Mouse (Mus musculus) layer of hippocampus, postnatal 10 days (tissue): ENCODE results near the gene Dpagt1. TPM values are rescaled to one million over a fixed set of nuclear protein-coding genes. Genes with fewer than 3 reads are reported as not detected.

Source experiments
- DNase-seq, 2 experiments: peaks; one replicate each; pipeline ENCODE4 v3.0.0; 2021; ENCODE audit warnings: low spot score in 2 of 2
- microRNA-seq, 2 experiments: library from miRNA; unstranded; fragments of <30 nt; microRNA quantifications; one replicate each; pipeline ENCODE4 v1.2.0; 2021
- total RNA-seq, 2 experiments: library from RNA; stranded (reverse); gene quantifications; 2 replicates each; pipeline ENCODE4 v1.2.3; 2021

The Dpagt1 gene
- total RNA-seq, 2 experiments from 2014 or later: 16.5 to 18.5 TPM

DNA sequence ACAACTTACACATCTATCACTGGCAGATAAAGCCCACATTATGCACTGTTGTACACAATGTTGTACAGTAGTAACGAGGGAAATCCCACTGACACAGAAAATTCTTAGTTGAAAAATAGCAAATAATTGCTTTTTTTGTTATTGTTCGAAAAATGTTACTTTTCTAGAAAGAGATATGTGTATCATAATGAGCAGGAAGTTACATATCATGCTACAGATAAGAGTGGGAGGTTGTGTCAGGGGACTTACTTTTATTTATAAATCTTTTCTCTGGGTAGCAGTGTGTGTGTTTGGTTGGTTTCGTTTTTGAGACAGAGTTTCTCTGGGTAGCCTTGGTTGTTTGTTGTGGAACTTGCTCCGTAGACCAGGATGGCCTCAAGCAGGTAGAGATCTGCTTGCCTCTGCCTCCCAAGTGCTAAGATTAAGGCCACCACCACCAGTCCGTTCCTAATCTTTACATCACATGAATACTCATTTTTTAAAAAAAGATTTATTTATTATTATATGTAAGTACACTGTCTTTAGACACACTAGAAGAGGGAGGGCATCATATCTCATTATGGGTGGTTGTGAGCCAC, 52.4 kb downstream of the Dpagt1 start:
- no peak for DNase-seq

DNA sequence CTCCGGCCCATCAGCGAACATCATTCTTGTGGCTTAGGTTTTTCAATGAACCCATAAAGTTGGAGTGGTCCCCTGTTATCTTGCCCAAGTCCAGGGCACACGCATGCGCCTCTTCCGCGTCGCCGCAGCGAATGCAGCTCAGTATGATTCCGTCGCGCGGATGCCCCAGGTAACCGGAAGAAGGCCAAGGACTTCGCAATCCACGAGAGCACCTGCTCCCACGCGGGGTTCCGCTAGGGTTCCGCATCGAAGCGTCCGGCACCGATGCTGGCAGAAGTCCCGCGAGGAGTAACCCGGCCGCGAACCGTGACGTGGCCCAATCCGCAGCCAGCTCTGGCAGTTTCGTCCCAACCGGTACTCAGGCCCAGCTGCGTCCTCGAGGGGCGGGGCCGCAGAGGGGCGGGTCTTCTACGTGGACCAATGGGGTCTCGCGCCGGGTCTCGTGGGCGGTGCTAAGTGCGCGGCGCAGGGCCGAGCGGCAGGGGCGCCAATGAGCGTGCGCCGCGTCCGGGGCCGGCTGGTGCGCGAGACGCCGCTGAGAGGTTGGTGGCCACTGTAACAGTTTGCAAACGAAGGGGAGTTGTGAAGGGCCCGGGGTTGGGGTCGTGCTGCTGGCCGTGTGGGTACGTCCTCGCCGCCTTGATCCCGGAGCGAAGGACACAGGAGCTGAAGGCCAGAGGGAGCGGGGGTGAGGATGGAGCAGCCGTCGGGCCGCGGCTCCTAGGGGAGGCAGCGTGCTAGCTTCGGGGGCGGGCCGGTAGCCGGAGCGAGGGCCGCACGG, 53.4 kb downstream of the Dpagt1 start, which contains the start of gene Hyou1:
Hyou1 (plus strand) TSS at position 437 of the 781 bp plus-strand sequence.
- DNase-seq: peak; percentile 99

DNA sequence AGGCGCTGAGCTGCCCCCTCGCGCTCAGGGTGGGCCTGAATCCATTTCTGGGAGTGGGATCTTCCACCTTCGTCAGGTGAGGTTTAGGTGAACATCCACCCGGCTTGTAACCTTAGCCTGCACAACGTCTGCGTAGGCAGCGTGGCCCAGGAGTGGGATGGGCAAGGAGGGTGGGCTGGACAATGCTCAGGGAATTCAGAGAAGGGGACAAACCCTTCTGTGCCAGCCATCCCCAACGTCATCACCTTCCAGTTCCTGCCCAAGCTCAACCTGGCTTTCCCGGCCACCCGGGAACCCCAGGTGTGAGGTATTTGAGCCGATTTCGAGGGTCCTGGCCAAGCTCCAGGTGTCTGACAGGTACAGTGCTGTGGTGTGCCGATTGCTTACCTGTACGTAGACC, 54.0 kb downstream of the Dpagt1 start:
- DNase-seq: no peak

Small RNA genes within 50 kb of the gene (microRNA-seq; reads per million reads assigned to microRNA genes)
- 0 reads per million in 2 experiments for gene Gm44335

Other genes starting within 250 kb of the Dpagt1 start
- 1 to 10 TPM in 1 of 2 experiments, not detected in 1; 2.4 TPM for gene Mfrp, start 224.3 kb upstream of the Dpagt1 start, total RNA-seq
- gene C1qtnf5, start 218.8 kb upstream of the Dpagt1 start, total RNA-seq: 10 to 100 TPM; 16.0 to 17.6 TPM
- under 1 TPM in 1 of 2 experiments, not detected in 1; 0.43 TPM for gene Gm49380, start 212.5 kb upstream of the Dpagt1 start, total RNA-seq
- 10 to 100 TPM; 30.5 to 30.6 TPM for gene Rnf26, start 212.5 kb upstream of the Dpagt1 start, total RNA-seq
- gene Mcam, start 191.6 kb upstream of the Dpagt1 start, total RNA-seq: 10 to 100 TPM; 18.8 to 21.8 TPM
- gene Cbl, start 92.0 kb upstream of the Dpagt1 start, total RNA-seq: 10 to 100 TPM; 55.1 to 58.4 TPM
- 1 to 10 TPM; 7.2 to 9.2 TPM for gene Ccdc153, start 85.3 kb upstream of the Dpagt1 start, total RNA-seq
- 1 to 10 TPM in 1 of 2 experiments, under 1 TPM in 1; 0.98 to 1.0 TPM for gene Pdzd3, start 74.5 kb upstream of the Dpagt1 start, total RNA-seq
- 10 to 100 TPM; 11.5 to 11.6 TPM for gene Nlrx1, start 57.4 kb upstream of the Dpagt1 start, total RNA-seq
- gene Abcg4, start 37.4 kb upstream of the Dpagt1 start, total RNA-seq: 10 to 100 TPM; 73.5 to 76.2 TPM
- 10 to 100 TPM; 25.9 to 26.5 TPM for gene Hinfp, start 20.3 kb upstream of the Dpagt1 start, total RNA-seq
- 100 to 1,000 TPM; 108 to 115 TPM for gene C2cd2l, start 5.7 kb upstream of the Dpagt1 start, total RNA-seq
- 10 to 100 TPM; 69.9 to 74.3 TPM for gene H2afx, start 8.7 kb downstream of the Dpagt1 start, total RNA-seq
- 10 to 100 TPM; 18.9 to 32.5 TPM for gene Hmbs, start 18.2 kb downstream of the Dpagt1 start, total RNA-seq
- gene Vps11, start 35.7 kb downstream of the Dpagt1 start, total RNA-seq: 10 to 100 TPM; 39.6 to 44.2 TPM
- gene Hyou1, start 53.5 kb downstream of the Dpagt1 start, total RNA-seq: 10 to 100 TPM; 87.6 to 89.7 TPM
- 10 to 100 TPM; 36.4 to 39.0 TPM for gene Slc37a4, start 70.8 kb downstream of the Dpagt1 start, total RNA-seq
- gene Rps25, start 81.1 kb downstream of the Dpagt1 start, total RNA-seq: 100 to 1,000 TPM; 701 to 748 TPM
- gene Trappc4, start 81.6 kb downstream of the Dpagt1 start, total RNA-seq: 100 to 1,000 TPM in 1 of 2 experiments, 10 to 100 TPM in 1; 84.2 to 109 TPM
- gene Ccdc84, start 92.5 kb downstream of the Dpagt1 start, total RNA-seq: 10 to 100 TPM; 20.7 to 22.4 TPM
- not detected for gene Foxr1, start 115.1 kb downstream of the Dpagt1 start, total RNA-seq
- not detected for gene Upk2, start 129.0 kb downstream of the Dpagt1 start, total RNA-seq
- 10 to 100 TPM; 91.2 to 97.7 TPM for gene Bcl9l, start 156.8 kb downstream of the Dpagt1 start, total RNA-seq
- not detected for gene Cxcr5, start 235.9 kb downstream of the Dpagt1 start, total RNA-seq